Mouse (Mus musculus) lung, postnatal 0 days (tissue): Measurements from ENCODE around the gene Lgals1. TPM values are rescaled to one million over a fixed set of nuclear protein-coding genes. Genes with fewer than 3 reads are reported as not detected.
A peak's percentile ranks its signal among the peaks of the same experiment; 100 is the strongest.

Source experiments
- ATAC-seq: fragments of 200-750 bp; cut with Nextera tagmentation; 2 replicates; pipeline ENCODE4 v1.8.0; 2017; ENCODE audit warnings: moderate library complexity
- DNase-seq: peaks from one replicate; pipeline ENCODE4 v3.0.0-alpha.2; 2016; ENCODE audit warnings: low spot score
- H3K27ac ChIP-seq: fragments of 300-500 bp; sonication (generic); 2 replicates; pipeline ENCODE4 v1.5.1; 2014; ENCODE audit warnings: antibody characterized with exemption, mild to moderate bottlenecking, low read length, mixed read lengths
- H3K27me3 ChIP-seq: fragments of 300-500 bp; sonication (generic); replicated peaks from 2 replicates; pipeline ENCODE4 v1.6.1; 2014; ENCODE audit warnings: low read length, mixed read lengths; ENCODE audit not compliant: insufficient read depth
- H3K36me3 ChIP-seq: fragments of 300-500 bp; sonication (generic); 2 replicates; pipeline ENCODE4 v1.6.1; 2014; ENCODE audit warnings: low read length, mixed read lengths; ENCODE audit not compliant: insufficient read depth
- H3K4me1 ChIP-seq: fragments of 300-500 bp; sonication (generic); 2 replicates; pipeline ENCODE4 v1.6.1; 2014; ENCODE audit warnings: antibody characterized with exemption, low read depth, low read length, mixed read lengths; ENCODE audit not compliant: insufficient read depth
- H3K4me2 ChIP-seq: fragments of 300-500 bp; sonication (generic); replicated peaks from 2 replicates; pipeline ENCODE4 v1.6.1; 2014; ENCODE audit warnings: low read depth, mild to moderate bottlenecking, low read length, moderate library complexity, mixed read lengths
- H3K4me3 ChIP-seq: fragments of 300-500 bp; sonication (generic); 2 replicates; pipeline ENCODE4 v1.5.1; 2014; ENCODE audit warnings: low read depth, low read length
- H3K9ac ChIP-seq: fragments of 300-500 bp; sonication (generic); replicated peaks from 2 replicates; pipeline ENCODE4 v1.6.1; 2014; ENCODE audit warnings: low read depth, mild to moderate bottlenecking
- H3K9me3 ChIP-seq: fragments of 300-500 bp; sonication (generic); 2 replicates; pipeline ENCODE4 v1.6.1; 2016; ENCODE audit warnings: low read length, mixed read lengths
- CTCF ChIP-seq: IDR thresholded peaks from 2 replicates; pipeline ENCODE4 v1.5.1; 2016; ENCODE audit warnings: antibody characterized with exemption, mild to moderate bottlenecking
- EP300 ChIP-seq: IDR thresholded peaks from 2 replicates; pipeline ENCODE4 v1.6.1; 2016; ENCODE audit warnings: antibody characterized with exemption, mild to moderate bottlenecking, control low read depth
- WGBS: fragments of 180-500 bp; shearing (Covaris S2); extraction: QIAGEN DNeasy Blood & Tissue Kit; methylation state at CpG from one replicate; pipeline ENCODE4 v1.1.7; 2014; 5-methylcytosine and 5-hydroxymethylcytosine counted together
- polyA plus RNA-seq: library from polyadenylated mRNA; unstranded; fragments of >200 nt; fragmentation: Nextera tagmentation; extraction: Ambion mirVana; gene quantifications from 2 replicates; pipeline ENCODE4 v1.2.1, GENCODE M21; 2015

Gene Lgals1
- polyA plus RNA-seq, 1 experiment from 2014 or later: 726 TPM

GRCm38 (mm10) chr15:78881828-78882227 lies 44.7 kb upstream of the Lgals1 start:
- DNase-seq (no peak), ATAC-seq (no peak)
- Histone ChIP-seq H3K4me3 (no peak overlapping the region), H3K27ac (no peak overlapping the region), H3K9ac (no peak overlapping the region), H3K27me3 (no peaks in the 10 kb centered on the region), H3K36me3 (peaks cover 54% of the 10 kb centered on the region), H3K9me3 (no peaks in the 10 kb centered on the region), H3K4me1 (peaks cover 16% of the 10 kb centered on the region; the same call in 1 of the 2 replicates), H3K4me2 (no peak overlapping the region)
- peak; percentile 41 for TF ChIP-seq CTCF
- TF ChIP-seq EP300: no peak
- WGBS: 82% methylated on average over 3 of the region's 3 CpGs

GRCm38 (mm10) chr15:78889401-78889853 lies 37.1 kb upstream of the Lgals1 start:
- Histone ChIP-seq H3K9me3 (no peaks in the 10 kb centered on the region), H3K4me2 (0 out of 2 replicates have a peak overlapping the region, but pooled peaks have one; percentile 3), H3K27me3 (no peaks in the 10 kb centered on the region), H3K9ac (no peak overlapping the region), H3K27ac (peak overlapping the region; percentile 76), H3K4me3 (no peak overlapping the region), H3K4me1 (peaks cover 12% of the 10 kb centered on the region; the same call in 1 of the 2 replicates), H3K36me3 (peaks cover 52% of the 10 kb centered on the region)
- DNase-seq (peak; percentile 76), ATAC-seq (peak; percentile 87)
- 19% methylated on average over 11 of the region's 13 CpGs for WGBS
- no peak for TF ChIP-seq CTCF
- no peak for TF ChIP-seq EP300

GRCm38 (mm10) chr15:78892440-78892839 lies 34.1 kb upstream of the Lgals1 start:
- 54% methylated on average over 7 of the region's 7 CpGs for WGBS
- Histone ChIP-seq H3K4me1 (peaks cover 12% of the 10 kb centered on the region; the same call in 1 of the 2 replicates), H3K27me3 (no peaks in the 10 kb centered on the region), H3K9me3 (no peaks in the 10 kb centered on the region), H3K27ac (no peak overlapping the region), H3K4me3 (no peak overlapping the region), H3K9ac (no peak overlapping the region), H3K36me3 (peaks cover 34% of the 10 kb centered on the region), H3K4me2 (no peak overlapping the region)
- DNase-seq: no peak
- TF ChIP-seq EP300 (no peak), CTCF (no peak)
- no peak for ATAC-seq

- peaks cover 14% of the 10 kb centered on the region; the same call in 1 of the 2 replicates for H3K4me1 ChIP-seq
- H3K9ac ChIP-seq: no peak overlapping the region
- H3K27ac ChIP-seq: no peak overlapping the region
Measured at GRCm38 (mm10) chr15:78894726-78895125, 31.8 kb upstream of the Lgals1 start.

GRCm38 (mm10) chr15:78895741-78896140 lies 30.8 kb upstream of the Lgals1 start:
- 76% methylated on average over 2 of the region's 2 CpGs for whole genome bisulfite sequencing
- Histone ChIP-seq H3K36me3 (peaks cover 24% of the 10 kb centered on the region), H3K9me3 (no peaks in the 10 kb centered on the region), H3K4me3 (no peak overlapping the region), H3K27ac (peak overlapping the region; percentile 20; the same call in 1 of the 2 replicates), H3K4me1 (peaks cover 17% of the 10 kb centered on the region), H3K27me3 (no peaks in the 10 kb centered on the region), H3K9ac (no peak overlapping the region), H3K4me2 (no peak overlapping the region)
- TF ChIP-seq EP300 (no peak), CTCF (no peak)
- no peak for DNase-seq
- ATAC-seq: no peak

More at GRCm38 (mm10) chr15:78894726-78895125, 31.8 kb upstream of the Lgals1 start:
- Histone ChIP-seq H3K4me2 (no peak overlapping the region), H3K36me3 (peaks cover 24% of the 10 kb centered on the region), H3K4me3 (no peak overlapping the region), H3K9me3 (no peaks in the 10 kb centered on the region), H3K27me3 (no peaks in the 10 kb centered on the region)
- TF ChIP-seq CTCF (no peak), EP300 (no peak)
- 69% methylated on average over 13 of the region's 13 CpGs for WGBS
- DNase-seq: no peak
- ATAC-seq: no peak

GRCm38 (mm10) chr15:78896149-78896548 lies 30.4 kb upstream of the Lgals1 start:
- H3K27ac ChIP-seq: peak overlapping the region; percentile 62
- DNase-seq (peak; percentile 74), ATAC-seq (peak; percentile 37)
- H3K27me3 ChIP-seq: no peaks in the 10 kb centered on the region
- H3K4me1 ChIP-seq: peaks cover 21% of the 10 kb centered on the region
- peaks cover 21% of the 10 kb centered on the region for H3K36me3 ChIP-seq
- 72% methylated on average over 3 of the region's 3 CpGs for WGBS
- H3K4me2 ChIP-seq: no peak overlapping the region
- no peaks in the 10 kb centered on the region for H3K9me3 ChIP-seq
- no peak for TF ChIP-seq EP300
- no peak for TF ChIP-seq CTCF
- no peak overlapping the region for H3K9ac ChIP-seq
- H3K4me3 ChIP-seq: no peak overlapping the region
